Mouse (Mus musculus): ENCODE results near the gene Mgll.

The Mgll gene

GRCm38 (mm10) chr6:88774055-88774454 is 49.8 kb downstream of the Mgll start:
- no peak for DNase-seq (ENCODE audit: low read depth)

GRCm38 (mm10) chr6:88775267-88775666 is 51.1 kb downstream of the Mgll start:
- DNase-seq (ENCODE audit: low read depth) = no peak

DNA sequence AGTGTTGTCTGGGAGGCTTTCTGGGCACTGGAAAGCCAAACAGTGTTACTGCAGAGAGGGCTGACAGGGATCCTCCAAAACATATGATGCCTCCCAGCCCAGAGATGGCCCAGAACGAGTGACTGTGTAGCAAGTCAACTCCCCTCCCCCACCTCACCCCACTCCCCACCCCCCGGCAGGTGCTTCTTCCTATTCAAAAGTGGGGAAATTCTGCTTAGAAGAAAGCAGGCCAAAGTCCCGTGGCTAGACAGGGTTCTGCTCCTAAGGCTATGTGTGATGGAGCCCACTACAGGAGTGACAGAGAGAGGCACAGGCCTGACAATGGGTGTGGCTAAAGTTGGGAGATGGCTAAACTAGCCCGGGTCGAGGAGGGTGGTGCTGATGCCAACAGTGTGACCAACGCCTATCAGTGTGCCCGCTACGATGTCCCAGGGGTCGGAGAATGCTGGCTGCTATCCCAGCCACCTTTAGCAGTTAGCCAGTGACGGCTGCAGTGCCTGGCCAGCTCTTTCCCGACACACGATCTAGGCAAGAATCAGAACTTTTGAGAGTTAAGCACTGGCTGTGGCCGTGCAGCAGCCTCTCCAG is 52.2 kb downstream of the Mgll start:
- DNase-seq (ENCODE audit: low read depth) = no peak

GRCm38 (mm10) chr6:88776964-88777363 is 52.8 kb downstream of the Mgll start:
- DNase-seq (ENCODE audit: low read depth) = no peak

GRCm38 (mm10) chr6:88778047-88778688 is 54.0 kb downstream of the Mgll start:
- DNase-seq (ENCODE audit: low read depth) = no peak

- DNase-seq (ENCODE audit: low read depth) = no peak
These were observed 55.5 kb downstream of the Mgll start for GRCm38 (mm10) chr6:88779755-88780154.

GRCm38 (mm10) chr6:88781919-88782318 is 57.7 kb downstream of the Mgll start:
- DNase-seq (ENCODE audit: low read depth) = no peak

DNA sequence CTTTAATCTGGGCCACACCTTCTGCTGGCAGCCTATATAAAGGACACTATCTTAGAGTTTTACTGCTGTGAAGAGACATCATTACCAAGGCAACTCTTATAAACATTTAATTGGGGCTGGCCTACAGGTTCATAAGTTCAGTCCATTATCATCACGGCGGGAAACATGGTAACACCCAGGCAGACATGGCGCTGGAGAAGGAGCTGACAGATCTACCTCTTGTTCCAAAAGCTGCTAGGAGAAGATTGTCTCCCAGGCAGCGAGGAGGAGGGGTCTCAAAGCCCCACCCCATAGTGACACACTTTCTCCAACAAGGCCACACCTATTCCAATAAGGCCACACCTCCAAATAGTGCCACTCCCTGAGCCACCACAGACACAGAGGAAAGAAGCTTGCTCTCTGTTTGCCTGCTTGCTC is 58.8 kb downstream of the Mgll start:
- peak; percentile 48 for DNase-seq (ENCODE audit: low read depth)

GRCm38 (mm10) chr6:88784691-88785173 is 60.5 kb downstream of the Mgll start:
- no peak for DNase-seq (ENCODE audit: low read depth)

DNA sequence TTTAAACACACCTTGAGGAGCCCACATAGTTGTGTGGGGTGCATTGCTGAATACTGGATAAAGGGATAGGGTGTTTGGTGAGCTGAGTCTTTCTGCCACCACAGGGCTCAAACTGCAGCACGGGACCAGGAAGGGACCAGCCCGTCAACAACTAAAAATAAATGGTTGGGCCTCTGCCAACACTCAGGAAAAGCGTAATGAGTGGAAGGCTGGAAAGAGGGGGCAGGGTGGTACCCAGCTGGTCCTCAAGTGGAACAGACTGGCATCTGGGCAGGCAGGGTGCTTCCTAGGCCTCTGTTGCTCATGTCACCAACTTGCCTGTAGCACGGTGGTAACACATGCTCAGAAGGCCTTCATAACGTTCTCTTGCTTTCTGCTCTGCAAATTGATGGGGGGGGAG is 61.1 kb downstream of the Mgll start:
- no peak for DNase-seq (ENCODE audit: low read depth)

DNA sequence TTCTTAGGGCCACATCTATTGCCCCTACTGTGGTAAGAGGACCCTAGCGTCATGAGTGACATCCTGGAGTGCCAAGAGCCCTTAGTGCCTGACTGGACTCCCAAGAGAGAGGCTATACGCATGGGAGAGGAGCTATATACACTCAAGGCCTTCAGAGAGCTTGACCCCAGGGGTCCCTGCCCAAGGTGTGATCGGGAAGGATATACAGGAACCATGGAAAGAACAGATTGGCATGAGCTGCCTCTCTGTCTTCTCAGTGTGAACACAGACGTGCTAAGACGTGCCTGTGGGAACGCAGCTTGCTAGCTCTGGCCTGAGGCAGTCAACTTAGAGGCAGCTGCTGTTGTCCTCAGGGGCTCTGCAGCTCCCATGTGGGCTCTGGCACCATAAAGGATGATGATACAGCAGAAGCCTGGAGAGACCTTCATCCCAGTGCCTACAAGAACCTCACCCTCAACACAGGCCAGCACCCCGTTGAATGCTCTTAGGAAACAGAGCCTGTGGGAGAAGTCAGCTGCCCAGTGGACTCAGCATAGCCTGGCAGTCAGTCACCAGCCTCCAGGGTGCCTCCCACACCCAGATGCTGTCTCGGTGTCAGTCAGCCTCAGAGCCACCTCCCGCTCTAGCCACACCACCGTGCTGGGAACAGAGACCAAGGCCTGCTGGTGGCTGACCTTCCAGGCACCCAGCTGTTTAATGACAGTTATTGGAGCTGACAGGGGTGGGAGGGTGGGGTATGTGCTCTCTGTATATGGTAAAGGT is 61.8 kb downstream of the Mgll start:
- no peak for DNase-seq (ENCODE audit: low read depth)

DNA sequence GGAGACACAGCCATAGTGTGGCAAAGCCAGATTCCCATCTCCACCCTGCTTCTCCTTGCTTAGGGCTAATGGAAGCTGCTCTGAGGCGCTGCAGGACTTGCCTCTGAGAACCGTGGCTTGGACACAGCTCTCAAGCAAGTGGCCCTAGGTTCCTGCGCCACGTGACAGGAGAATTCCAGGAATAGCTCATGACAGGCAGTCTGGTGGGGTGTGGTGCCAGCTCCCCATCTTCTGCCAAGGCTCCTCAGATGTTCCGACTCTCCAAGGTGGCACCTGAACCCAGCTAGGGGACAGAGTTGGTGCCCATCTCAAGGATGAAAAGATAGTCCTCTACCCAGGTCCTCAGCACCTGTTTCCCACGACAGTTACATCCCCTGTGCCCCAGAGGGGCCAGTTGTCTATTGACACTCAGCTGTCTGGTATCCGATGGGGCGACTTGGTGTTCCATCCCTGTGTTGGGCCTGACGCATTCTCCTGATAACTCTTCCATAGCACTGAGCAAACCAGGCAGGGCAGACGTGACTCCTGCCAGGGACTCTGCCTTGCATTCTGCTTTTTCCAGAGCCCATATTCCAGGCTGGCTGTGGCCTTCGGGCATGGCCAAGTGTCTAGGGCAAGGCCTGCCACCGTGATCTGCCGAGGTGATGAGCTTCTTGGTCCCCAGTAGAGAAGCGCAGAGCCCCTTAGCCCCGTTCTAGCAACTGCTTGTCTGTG is 62.7 kb downstream of the Mgll start:
- no peak for DNase-seq (ENCODE audit: low read depth)

DNA sequence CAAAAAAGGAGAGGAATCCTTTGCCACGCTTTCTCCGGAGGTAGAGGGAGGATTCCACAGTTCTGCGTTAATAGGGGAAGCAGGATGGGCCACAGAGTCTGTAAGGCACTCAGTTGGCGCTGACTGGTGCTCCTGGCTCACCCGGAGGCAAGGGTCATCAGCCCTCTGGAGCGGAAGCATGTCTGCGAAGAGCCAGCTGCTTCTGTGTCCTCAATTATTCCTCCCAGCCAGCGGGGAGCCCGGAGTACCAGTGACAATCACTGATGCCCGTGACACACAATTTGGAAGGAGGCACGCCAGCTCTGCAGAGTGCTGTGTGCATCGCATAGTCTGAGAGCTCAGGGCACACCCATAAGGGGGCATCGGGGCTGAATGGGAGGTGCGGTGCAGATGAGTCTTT is 63.3 kb downstream of the Mgll start:
- DNase-seq (ENCODE audit: low read depth) = no peak

DNA sequence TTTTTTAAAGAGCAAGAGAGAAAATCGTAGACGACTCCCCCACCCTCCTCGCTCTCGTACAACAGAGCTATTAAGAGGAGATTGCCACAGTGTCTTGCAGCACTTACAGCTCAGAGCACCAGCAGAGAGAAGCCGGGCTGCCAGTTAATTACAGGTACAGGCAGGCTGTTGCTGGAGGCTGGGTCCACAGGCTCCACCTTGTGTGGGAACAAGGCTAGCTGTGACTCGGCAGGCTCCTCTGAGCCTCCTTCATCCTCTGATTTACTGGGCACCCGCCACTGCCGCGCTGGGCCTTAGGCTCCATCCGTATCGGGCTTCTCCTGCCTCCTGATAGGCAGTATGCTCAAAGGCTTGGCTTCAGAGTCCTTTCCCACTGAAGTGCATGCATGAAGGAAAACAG is 64.0 kb downstream of the Mgll start:
- no peak for DNase-seq (ENCODE audit: low read depth)

GRCm38 (mm10) chr6:88791299-88791698 is 67.1 kb downstream of the Mgll start:
- no peak for DNase-seq (ENCODE audit: low read depth)

DNA sequence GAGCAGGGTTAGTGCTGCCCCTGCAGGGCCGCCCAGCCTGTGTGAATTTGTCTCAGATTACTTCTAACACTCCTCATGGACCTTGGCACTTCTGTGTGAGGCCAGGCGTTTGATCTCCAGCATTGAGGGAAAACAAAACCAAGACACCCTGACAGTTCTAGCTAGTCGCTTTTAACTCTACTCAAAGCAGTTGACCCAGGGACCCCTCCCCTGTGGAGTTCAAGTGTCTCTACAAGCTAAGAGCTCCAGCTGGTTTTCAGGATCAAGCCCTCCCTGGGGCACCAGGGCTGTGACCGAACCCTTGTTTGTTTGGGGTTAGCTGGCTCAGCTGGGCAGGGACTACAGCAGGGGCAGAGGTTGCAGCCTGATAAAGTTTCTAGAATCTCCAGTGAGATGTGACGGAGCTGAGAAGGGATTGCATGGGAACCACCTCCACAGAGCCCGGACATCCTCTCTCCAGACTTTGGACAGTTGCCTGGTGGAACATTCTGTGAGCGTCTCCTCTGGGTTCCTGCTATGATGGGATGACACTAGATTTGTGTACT is 68.0 kb downstream of the Mgll start:
- DNase-seq (ENCODE audit: low read depth) = no peak

DNA sequence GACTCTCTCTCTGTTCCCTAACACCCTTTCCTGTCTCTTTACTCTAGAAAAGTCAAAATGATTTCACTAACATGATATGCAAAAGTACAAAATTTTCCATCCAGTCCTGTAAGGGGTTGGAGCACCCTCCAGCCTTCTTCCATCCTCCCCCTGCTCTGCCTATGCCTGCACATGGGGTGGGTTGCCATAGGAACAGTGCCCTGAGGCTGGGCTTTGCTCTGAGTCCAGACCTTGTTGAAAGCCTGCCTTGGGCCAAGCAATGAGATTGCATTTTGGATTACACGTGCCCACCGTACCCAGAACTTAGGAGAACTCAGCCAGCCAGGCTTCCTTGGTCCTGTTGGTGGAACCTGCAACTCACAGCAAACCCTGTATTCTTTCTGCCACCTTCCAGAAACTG is 69.0 kb downstream of the Mgll start:
- DNase-seq (ENCODE audit: low read depth) = no peak

DNA sequence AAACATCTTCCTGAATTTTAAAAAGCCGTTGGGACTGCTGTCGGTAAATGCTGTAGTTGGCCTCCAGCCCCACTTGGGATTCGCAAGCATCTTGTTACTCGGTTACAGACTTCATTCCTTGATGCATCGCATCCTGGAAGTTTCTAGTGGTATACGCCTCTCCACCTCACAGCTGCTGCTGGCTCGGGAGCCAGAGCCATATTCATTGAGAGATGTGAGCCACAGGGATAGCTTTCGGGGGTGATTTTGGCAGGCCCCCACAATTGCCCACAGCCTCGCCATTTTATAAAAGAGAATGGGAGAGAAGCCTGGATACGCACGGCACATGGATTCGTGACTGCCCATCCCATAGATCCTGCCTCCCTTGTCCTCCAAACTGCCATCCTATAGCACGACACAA is 69.7 kb downstream of the Mgll start:
- no peak for DNase-seq (ENCODE audit: low read depth)

DNA sequence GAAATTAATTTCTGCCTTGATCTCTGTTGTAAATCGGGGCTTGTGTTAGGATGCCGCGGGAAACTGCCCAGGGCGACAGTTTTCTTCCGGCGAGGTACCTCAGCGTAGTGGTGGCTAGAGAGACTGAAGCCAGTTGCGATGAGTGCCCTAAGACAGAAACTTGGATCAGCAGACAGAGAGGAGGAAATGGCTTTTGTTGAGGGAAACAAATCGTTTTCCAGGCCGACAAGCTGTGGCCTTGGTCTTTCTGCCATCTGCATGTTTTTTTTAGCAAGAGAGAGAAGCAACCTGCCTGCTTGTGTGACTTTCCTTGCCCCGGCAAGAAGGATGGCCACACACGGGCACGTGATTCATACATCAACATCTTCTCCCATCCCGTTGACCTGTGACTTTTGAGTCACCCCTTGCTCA is 70.4 kb downstream of the Mgll start:
- no peak for DNase-seq (ENCODE audit: low read depth)

DNA sequence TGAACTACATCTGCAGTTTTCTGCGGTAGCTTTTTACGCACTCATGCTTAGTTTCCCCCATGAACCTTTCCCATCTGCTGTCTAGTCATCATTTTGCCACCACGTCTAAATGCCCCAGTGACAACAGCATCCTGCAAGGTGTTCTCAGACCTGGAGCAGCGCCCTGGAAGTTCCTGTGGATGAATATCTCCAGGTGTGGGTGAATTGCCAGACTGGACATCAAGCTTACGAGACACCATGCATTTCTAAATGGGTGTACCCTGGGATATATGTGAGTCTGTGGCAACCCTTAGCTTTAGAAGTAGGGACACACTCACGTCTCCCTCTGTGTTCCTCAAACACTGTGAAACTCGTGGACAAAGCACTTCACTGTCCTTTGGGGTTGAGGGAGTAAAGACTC is 76.0 kb downstream of the Mgll start:
- DNase-seq (ENCODE audit: low read depth) = no peak

GRCm38 (mm10) chr6:88800735-88801134 is 76.5 kb downstream of the Mgll start:
- no peak for DNase-seq (ENCODE audit: low read depth)

DNA sequence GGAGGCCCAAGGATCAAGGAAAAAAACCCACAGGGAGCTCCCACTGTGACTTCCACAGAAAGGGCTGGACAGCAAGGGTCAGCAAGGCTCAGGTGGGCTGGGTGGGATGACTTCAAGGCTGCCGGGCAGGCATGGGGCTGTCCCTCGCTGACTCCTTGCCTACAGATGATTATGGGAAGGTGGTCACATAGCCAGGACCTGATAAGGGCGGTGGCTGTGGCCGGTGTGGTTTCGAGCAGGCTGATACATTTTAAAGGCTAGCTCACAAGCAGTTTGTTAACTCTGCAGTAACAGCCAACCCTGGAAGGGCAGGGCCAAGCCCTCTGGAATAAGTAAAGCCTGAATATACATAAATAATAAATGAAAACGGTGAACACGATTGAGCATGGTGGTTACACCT is 78.8 kb downstream of the Mgll start:
- DNase-seq (ENCODE audit: low read depth) = no peak
